Mouse (Mus musculus) olfactory bulb, adult 2 months (tissue): ENCODE results near the gene Spns2. TPM values are rescaled to one million over a fixed set of nuclear protein-coding genes. Genes with fewer than 3 reads are reported as not detected.

Experiments
- H3K27ac ChIP-seq: fragments of 200-500 bp; 2 replicates; pipeline ENCODE4 v1.5.1; 2012; ENCODE audit warnings: low read depth, low read length; ENCODE audit not compliant: insufficient read depth
- H3K4me1 ChIP-seq: fragments of 200-500 bp; 2 replicates; pipeline ENCODE4 v1.6.1; 2012; ENCODE audit warnings: low read length; ENCODE audit not compliant: control insufficient read depth, insufficient read depth
- H3K4me3 ChIP-seq: fragments of 200-500 bp; 2 replicates; pipeline ENCODE4 v1.5.1; 2012; ENCODE audit warnings: mild to moderate bottlenecking, low read depth, low read length, moderate library complexity; ENCODE audit not compliant: insufficient read depth
- CTCF ChIP-seq: fragments of 200-500 bp; IDR thresholded peaks from 2 replicates; pipeline ENCODE4 v1.5.1; 2012; ENCODE audit warnings: low read depth, mild to moderate bottlenecking, low read length, moderate library complexity; ENCODE audit not compliant: insufficient read depth
- POLR2A ChIP-seq: fragments of 200-500 bp; IDR thresholded peaks from 2 replicates; pipeline ENCODE4 v1.6.1; 2012; ENCODE audit warnings: mild to moderate bottlenecking, low read depth, low read length, moderate library complexity; ENCODE audit not compliant: insufficient read depth
- WGBS: fragments of 180-500 bp; shearing (Covaris S2); methylation state at CpG from one replicate; pipeline ENCODE4 v1.1.7; 2018; 5-methylcytosine and 5-hydroxymethylcytosine counted together
- polyA plus RNA-seq: library from polyadenylated mRNA; stranded (reverse); fragments of >200 nt; gene quantifications from 2 replicates; pipeline ENCODE4 v1.2.4, GENCODE M21; 2012; ENCODE audit warnings: low replicate concordance; ENCODE audit not compliant: missing spikeins, insufficient read depth, insufficient read length

Spns2 gene
- polyA plus RNA-seq, 1 experiment: not detected

DNA sequence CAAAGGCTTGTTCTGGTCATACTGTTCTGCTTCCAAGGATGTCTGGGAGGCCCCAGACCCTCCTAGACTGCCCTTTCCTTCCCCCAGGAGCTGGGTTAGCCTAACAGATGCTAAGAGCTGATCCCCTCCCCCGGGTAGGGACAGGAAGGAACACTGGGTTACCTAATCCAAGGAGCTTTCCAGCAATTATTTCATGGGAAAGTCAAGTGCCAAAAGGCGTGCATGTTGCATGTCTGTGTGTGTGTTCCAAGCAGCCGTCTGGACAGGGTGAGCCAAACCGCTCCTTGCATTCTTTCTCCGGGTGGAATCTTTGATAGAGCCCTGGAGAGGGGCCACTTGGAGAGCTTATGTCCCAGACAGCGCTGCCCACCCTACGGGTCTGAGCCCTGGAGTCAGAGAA lies 76.7 kb downstream of the Spns2 start:
- H3K4me3 ChIP-seq: no peak overlapping the region
- 89% methylated on average over 7 of the region's 7 CpGs for WGBS
- H3K27ac ChIP-seq: no peak overlapping the region
- TF ChIP-seq CTCF (no peak), POLR2A (no peak)
- peaks cover 7% of the 10 kb centered on the region for H3K4me1 ChIP-seq

DNA sequence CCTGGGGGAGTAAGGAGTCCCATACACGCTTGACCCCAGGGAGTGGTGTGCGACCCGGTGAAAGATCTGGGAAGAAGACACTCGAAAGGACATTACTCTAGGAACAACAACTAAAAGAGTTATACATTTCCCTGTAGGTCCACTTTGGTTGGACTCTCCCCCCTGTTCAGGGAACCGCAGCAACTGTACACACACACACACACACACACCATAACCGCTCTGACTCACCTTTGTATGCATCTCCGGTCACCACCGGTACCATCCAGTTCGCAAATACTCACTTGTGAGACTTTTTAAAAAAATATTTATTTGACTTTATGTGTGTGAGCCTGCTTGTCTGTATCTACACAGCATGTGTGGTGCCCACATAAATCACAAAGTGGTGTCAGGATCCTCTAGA lies 77.8 kb downstream of the Spns2 start:
- 47% methylated on average over 9 of the region's 9 CpGs for WGBS
- H3K4me3 ChIP-seq: no peak overlapping the region

GRCm38 (mm10) chr11:72411093-72411921 lies 78.4 kb downstream of the Spns2 start, which contains the start of gene Smtnl2:
Gene Smtnl2 (minus strand): TSS chr11:72411713.
- TF ChIP-seq CTCF (no peak), POLR2A (no peak)

More for the DNA sequence above, 77.8 kb downstream of the Spns2 start:
- Histone ChIP-seq H3K27ac (no peak overlapping the region), H3K4me1 (peaks cover 7% of the 10 kb centered on the region)
- no peak for TF ChIP-seq POLR2A

DNA sequence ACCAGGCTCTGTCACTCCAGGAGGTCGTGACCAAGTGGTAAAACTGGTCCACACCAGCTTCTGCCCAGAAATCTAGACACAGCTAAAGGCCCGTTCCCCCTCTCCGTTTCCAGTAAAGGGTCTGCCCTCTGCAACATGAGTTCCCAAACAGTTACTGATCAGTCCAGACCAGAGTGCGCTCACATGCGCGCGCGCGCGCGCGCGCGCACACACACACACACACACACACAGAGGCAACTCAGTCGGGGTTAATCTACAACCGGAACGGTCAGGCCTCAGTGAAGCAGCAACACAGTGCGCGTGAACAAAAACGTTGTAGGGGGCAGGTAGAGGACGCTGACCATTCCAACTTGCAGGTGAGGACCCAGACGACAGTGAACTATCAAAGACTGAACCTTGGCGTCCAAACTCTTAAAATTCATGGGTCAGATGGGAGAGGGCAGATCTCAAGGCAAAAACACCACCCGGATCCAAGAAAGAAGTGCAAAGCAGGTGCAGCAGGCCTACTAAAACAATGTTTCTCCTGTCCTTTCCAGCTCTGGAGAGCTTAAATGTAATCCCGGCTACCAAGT lies 79.1 kb downstream of the Spns2 start:
- WGBS: 12% methylated on average over 25 of the region's 25 CpGs
- Histone ChIP-seq H3K4me3 (peak overlapping the region; percentile 39; the same call in 1 of the 2 replicates), H3K27ac (no peak overlapping the region), H3K4me1 (peaks cover 7% of the 10 kb centered on the region)
- TF ChIP-seq POLR2A: no peak
- no peak for TF ChIP-seq CTCF

More at GRCm38 (mm10) chr11:72411093-72411921, 78.4 kb downstream of the Spns2 start, which contains the start of gene Smtnl2:
- peaks cover 7% of the 10 kb centered on the region for H3K4me1 ChIP-seq
- H3K27ac ChIP-seq: no peak within 1 kb of the TSS
- WGBS: under 1% methylated on average over 78 of the region's 86 CpGs
- peak within 1 kb of the TSS; percentile 39 for H3K4me3 ChIP-seq

GRCm38 (mm10) chr11:72409649-72410385 lies 79.9 kb downstream of the Spns2 start:
- WGBS: 86% methylated on average over 12 of the region's 12 CpGs
- Histone ChIP-seq H3K4me3 (peak overlapping the region; percentile 8; the same call in 1 of the 2 replicates), H3K27ac (no peak overlapping the region), H3K4me1 (peaks cover 7% of the 10 kb centered on the region)
- no peak for TF ChIP-seq CTCF
- TF ChIP-seq POLR2A: no peak

DNA sequence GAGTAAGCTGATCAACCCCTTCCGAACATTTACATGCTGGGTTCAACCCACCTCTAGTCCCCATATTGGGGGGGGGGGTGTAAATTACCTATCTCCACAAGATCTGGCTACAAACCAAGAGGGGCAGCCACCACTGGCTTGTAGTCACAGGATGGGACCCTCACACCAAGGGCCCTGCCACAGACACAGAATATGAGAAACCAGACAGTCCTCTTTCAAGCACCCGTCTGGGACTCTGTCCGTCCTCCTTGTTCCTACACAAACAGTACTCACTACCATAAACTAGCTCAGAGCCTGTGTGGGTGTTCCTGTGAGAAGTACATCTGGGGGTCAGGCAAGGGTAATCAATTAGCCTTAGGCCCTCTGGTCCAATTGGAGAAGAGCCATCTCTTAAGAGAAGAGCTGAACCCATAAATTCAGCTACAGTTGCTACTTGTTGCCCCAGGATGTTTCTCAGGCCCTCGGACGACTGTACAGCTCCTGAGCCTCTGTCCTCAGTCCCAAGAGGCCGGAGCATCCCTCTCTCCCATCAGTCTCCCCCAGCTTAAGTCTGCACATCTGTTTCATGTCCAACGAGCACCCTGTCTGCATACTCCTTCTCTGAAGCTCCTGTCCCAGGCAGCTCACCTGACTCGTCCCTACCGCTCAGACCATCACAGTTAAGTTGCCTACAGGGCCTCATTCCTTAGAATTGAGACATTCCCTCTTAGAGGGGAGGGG lies 81.1 kb downstream of the Spns2 start:
- peaks cover 7% of the 10 kb centered on the region for H3K4me1 ChIP-seq
- H3K27ac ChIP-seq: no peak overlapping the region
- H3K4me3 ChIP-seq: no peak overlapping the region
- 88% methylated on average over 9 of the region's 9 CpGs for WGBS
- no peak for TF ChIP-seq CTCF
- no peak for TF ChIP-seq POLR2A

DNA sequence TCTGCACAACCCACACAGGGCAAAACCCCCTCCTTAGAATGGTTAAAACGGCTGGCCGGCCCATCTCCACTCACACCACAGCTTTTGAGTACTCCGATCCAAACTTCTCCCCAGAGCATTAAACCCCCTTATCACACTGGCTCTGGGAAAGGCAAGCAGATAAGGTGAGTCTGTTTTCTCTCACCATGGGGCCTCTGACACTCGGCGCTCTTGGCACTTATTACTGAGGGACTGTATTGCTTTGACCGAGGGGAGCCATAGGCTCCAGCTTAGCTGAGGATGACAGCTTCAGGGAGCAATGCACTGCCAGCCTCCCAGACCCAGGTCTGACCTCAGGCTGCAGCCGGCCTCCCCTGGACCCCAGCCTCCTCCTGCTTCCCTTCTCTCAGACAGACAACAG lies 82.1 kb downstream of the Spns2 start:
- 57% methylated on average over 7 of the region's 7 CpGs for WGBS
- TF ChIP-seq CTCF: no peak
- no peak for TF ChIP-seq POLR2A
- no peak overlapping the region for H3K27ac ChIP-seq

GRCm38 (mm10) chr11:72407081-72407480 lies 82.6 kb downstream of the Spns2 start:
- TF ChIP-seq CTCF: no peak
- H3K4me1 ChIP-seq: peaks cover 7% of the 10 kb centered on the region
- WGBS: 59% methylated on average over 3 of the region's 3 CpGs
- H3K27ac ChIP-seq: no peak overlapping the region
- no peak overlapping the region for H3K4me3 ChIP-seq

More for the DNA sequence above, 82.1 kb downstream of the Spns2 start:
- Histone ChIP-seq H3K4me3 (no peak overlapping the region), H3K4me1 (peaks cover 7% of the 10 kb centered on the region)
